Mouse (Mus musculus) adrenal gland, postnatal 14 days (tissue): ENCODE results near the gene Pcsk5. TPM values are rescaled to one million over a fixed set of nuclear protein-coding genes. Genes with fewer than 3 reads are reported as not detected.
A peak's percentile ranks its signal among the peaks of the same experiment; 100 is the strongest.
"Not testable (repeated sequence)": the region's sequence is repeated elsewhere in the genome, so short reads cannot be mapped to it uniquely, and the experiment has no call there.

Source experiments
- DNase-seq: peaks from one replicate; pipeline ENCODE4 v3.0.0; 2021; ENCODE audit warnings: mixed read lengths
- total RNA-seq: library from RNA; stranded (reverse); gene quantifications from 2 replicates; pipeline ENCODE4 v1.2.3, GENCODE M21; 2021

Pcsk5 gene
- total RNA-seq, 1 experiment from 2014 or later: 116 TPM

DNA sequence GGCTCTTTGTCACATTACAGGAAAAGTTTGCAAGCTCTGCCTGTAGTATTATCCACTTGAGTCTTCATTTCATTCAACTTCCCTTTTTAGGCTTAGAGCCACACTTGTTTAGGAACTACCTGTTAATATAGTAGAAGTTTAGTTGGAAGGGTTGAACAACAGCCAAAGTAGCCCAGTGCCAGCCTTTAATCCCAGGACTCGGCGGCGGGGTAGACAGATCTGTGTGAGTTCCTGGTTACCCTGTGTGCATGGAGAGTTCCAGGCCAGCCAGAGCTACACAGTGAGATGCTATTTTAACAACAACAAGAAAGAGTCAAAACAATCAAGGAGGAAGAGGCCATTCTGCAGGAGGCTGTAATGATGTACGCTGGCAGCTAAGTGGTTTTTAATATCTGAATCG is 358.0 kb downstream of the Pcsk5 start:
- no peak for DNase-seq

- no peak for DNase-seq
Observed at GRCm38 (mm10) chr19:17476021-17476420, 361.4 kb downstream of the Pcsk5 start.

- not testable (repeated sequence) for DNase-seq
Observed at GRCm38 (mm10) chr19:17473138-17473537, 364.3 kb downstream of the Pcsk5 start.

GRCm38 (mm10) chr19:17471861-17472260 is 365.6 kb downstream of the Pcsk5 start:
- DNase-seq: no peak

GRCm38 (mm10) chr19:17471196-17471595 is 366.2 kb downstream of the Pcsk5 start:
- no peak for DNase-seq

- DNase-seq: peak; percentile 33
Observed at GRCm38 (mm10) chr19:17467556-17468211, 369.7 kb downstream of the Pcsk5 start.

- DNase-seq: no peak
Observed at GRCm38 (mm10) chr19:17452001-17452400, 385.4 kb downstream of the Pcsk5 start.

DNA sequence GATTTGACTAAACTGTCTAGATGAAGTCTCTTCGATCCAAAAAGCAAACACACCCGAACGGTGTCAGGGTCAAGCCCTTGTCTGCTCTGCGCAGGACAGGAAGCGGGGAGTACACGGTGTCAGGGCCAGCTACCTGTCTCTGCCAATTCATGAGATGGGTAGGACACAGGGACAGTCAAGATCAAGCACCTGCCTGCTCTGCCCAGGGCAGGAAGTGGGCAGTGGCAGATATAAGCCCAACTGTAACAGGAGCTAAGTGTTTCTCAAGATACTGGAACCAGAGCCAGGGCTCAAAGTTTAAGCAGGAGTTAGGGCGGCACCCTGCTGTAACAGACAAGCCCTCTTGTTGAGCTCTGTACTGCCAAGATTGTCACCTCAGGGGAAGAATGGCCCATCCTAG is 393.9 kb downstream of the Pcsk5 start:
- DNase-seq: no peak

DNA sequence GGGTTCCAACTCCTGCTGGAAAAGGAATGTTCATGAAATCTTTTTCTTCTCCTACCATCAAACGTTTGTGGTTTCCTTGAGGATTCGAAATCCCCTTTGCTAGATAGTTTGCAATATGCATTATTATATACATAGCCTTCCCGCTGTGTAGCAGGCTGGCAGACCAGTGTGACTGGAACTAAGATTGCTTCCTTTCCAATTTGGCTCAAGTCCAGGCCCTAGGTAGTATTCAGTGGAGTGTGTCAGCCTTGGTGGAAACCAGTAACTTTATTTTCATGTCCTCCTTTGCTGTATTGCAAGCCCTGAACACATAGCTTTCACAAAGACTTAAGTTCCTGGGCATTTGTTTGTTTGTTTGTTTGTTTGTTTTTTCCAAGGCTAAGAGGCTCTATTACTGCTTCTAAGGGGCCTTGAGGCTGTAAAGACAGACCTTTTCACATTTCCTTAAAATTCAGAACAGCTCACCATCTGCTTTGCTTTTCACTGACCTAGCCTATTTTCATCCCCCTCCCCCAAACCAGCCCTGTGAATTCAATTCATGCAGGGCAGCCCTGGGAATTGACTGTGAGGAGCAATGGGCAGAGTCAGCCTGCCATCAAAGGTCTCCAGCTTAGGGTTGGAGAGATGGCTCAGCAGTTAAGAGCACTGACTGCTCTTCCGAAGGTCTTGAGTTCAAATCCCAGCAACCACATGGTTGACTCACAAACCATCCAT is 397.8 kb downstream of the Pcsk5 start:
- DNase-seq: no peak

- DNase-seq: no peak
Observed at GRCm38 (mm10) chr19:17436651-17437050, 400.8 kb downstream of the Pcsk5 start.

GRCm38 (mm10) chr19:17428561-17428914 is 408.9 kb downstream of the Pcsk5 start:
- no peak for DNase-seq

DNA sequence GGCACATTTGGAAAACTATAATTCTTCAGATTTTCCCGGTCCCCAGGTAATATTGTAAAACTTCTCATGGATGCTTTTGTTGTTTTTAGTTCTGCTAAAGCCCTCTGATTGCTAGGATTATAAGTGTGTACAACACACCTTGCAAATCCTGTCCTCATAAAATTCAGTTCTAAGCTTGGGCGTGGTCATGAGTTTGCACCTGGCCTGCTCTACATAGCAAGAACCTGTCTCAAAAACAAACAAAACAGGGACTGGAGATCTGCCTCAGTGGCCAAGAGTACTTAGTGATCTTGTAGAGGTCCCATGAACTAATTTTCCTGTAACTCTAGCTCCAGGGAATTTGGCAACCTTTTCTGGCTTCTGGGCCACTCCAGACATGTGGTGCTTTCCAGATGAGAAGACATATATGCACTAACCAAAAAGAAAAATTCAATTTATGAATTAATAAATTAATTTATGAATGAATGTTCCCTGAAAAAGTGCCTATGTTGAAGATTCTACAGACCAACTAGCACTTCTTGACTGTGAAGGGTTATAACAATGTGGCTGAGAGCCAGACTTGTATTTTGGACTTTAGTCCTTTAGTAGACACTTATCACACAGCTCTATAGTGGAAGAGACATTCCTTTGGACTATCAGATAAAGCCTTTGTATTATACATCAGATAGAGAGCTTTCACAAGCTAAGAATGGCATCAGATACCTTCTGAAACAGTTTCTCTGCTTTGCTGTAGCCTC is 409.4 kb downstream of the Pcsk5 start:
- DNase-seq: no peak

GRCm38 (mm10) chr19:17423306-17423705 is 414.1 kb downstream of the Pcsk5 start:
- no peak for DNase-seq

DNA sequence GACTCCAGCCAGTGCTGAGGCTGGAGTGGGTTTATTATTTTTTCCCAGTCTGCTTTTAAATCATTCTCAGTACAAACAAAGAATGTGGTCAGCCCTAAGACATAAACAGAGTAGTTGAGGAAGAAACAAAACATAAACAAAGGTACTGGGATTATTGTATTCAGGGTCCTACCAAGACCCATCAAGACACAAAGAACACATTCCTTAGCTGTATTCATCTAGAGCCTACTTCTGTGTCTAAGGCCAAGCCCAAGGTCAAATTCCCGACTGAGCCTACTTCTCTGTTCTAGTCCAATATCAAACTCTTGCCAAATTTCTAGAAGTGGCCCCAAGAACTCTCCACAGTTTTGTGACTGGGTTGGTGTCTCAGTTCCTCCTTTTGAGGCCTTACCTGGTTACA is 419.6 kb downstream of the Pcsk5 start:
- DNase-seq: no peak

DNA sequence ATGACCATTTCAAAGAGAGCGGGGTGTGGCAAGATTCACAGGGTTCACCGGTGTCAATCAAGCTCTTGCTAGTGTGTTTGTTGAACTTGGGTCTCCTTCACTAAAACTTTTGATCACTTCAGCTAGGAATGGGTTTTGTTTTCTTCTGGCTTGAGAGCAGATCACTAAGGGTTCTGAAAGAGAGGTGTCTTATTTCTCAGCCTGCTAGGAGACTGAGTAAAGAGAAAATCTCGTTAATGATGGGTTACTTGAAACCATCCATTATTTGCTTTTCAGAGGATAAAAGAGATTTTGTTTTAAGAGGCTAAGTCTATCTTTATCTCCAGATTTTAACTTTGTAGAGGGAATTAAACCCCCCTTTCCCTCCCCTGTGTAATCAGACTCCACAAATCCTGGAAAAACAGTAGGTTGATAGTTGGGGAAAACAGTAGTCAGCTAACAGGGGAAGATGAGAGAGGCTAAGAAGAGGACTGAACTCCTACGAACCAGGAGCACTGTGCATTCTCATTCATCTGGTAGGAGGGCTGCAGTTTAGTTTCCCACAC is 424.4 kb downstream of the Pcsk5 start:
- DNase-seq: no peak

DNA sequence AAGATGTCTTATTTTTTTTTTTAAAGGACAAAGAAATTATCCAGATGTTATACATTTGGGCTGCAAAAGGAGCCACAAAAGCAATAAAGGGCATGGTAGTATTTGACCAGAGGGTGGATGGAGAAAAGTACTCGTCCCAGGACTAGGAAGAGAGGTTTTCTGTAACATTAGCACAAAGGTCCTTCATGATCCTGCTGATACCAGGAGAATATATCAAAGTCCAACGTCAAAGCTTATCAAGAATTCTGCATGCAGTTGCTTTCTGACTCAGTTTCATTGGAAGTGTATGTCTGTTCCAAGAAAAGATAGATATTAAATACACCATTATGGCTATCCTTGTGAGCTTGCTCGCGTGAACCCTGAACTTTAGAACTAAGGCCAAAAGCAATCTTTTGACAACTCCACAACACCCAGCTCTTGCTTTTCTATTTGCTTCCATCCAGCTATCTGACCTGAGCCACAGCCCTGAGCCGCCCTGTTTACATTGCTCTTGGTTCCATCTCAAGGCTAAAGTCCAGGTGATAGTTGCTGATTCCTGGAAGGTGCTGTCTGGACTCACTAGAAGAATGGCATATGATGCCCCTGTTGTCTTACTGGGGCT is 426.9 kb downstream of the Pcsk5 start:
- DNase-seq: no peak

GRCm38 (mm10) chr19:17409351-17409750 is 428.1 kb downstream of the Pcsk5 start:
- DNase-seq: no peak

DNA sequence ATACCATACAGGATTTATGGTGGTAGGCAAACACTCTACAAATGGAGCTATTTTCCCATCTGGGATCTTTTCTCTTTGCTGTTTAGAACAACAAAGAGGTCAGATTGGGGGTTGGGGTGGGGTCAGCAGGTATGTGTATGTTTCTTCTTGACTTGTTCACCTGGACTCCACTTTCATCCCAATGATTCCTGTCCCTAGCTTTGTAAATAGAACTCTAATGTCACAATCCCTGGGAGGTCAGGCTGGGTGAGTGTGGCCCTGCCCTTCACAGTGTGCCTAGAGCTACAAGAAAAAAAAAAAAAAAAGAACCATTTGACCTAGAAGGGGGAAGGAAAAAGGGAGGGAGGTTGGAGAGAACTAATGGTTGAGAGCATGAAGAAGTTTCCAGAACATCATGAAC is 428.8 kb downstream of the Pcsk5 start:
- DNase-seq: peak; percentile 37

- no peak for DNase-seq
Observed at GRCm38 (mm10) chr19:17406823-17407222, 430.6 kb downstream of the Pcsk5 start.

DNA sequence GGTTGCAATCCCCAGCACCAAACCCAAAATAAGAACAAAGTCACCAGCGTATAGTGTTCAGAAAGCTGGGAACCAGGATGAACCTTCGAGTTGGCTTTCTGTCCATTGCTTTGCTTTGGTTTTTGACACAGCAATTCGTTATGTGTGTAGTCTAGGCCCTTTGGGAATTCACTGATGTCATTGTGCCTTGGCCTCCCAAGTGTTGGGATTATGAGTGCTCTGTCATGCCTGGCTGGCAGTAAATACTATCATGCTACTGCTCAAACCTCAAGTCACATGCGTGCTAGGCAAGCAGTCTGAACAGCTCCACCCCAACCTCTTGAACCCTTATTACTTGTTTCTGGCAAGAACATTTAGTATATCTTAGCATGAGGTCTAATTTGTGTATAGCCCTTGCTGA is 434.3 kb downstream of the Pcsk5 start:
- DNase-seq: no peak

GRCm38 (mm10) chr19:17400571-17400970 is 436.9 kb downstream of the Pcsk5 start:
- peak; percentile 35 for DNase-seq

GRCm38 (mm10) chr19:17399965-17400364 is 437.5 kb downstream of the Pcsk5 start:
- no peak for DNase-seq

DNA sequence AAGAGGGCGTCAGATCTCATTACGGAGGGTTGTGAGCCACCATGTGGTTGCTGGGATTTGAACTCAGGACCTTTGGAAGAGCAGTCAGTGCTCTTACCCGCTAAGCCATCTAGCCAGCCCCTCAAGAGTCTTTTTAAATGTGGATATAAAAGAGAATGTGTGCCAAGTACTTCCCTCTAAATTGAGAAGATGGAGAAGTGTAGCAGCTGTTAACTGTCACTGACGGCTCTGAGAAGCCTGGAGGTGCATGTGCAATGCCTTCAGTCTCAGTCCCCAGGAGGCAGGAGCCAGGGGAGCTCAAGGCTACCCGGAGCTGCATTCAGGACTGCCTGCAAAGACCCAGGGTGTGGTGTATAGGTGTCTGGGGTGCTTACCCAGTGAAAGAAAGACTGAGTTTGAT is 439.5 kb downstream of the Pcsk5 start:
- DNase-seq: no peak
